Mouse (Mus musculus): ENCODE data around the gene Mptx1.

DNA sequence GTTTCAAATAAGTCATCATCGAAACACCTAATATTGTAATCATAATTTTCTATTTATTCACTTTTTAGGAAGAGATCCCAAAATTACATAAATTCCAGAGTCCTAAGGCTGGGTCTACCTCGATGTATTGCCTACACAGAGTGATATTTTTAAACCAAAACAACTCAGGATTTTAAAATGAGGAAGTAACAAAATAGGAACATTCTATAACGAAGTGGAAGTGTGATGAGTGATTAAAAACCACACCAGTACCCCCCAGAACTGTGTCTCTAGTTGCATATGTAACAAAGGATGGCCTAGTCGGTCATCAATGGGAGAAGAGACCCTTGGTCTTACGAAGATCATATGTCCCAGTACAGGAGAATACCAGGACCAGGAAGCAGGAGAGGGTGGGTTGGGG, 24.3 kb downstream of the Mptx1 start:
- no peak for TF ChIP-seq CTCF (IDR thresholded peaks at IDR 0.05; ENCODE audit: borderline replicate concordance, insufficient read depth, low read depth, low read length)
- no peak for TF ChIP-seq POLR2A (IDR thresholded peaks at IDR 0.05; ENCODE audit: borderline replicate concordance, insufficient read depth, low read length)

Measured in cerebellum, adult 2 months (tissue).